Mouse (Mus musculus): ENCODE measurements at regions not wholly inside any gene's neighbourhood (a gene's known extent, or its start where the extent isn't known, plus 50 kb on each side); places are given as distances from the start of the nearest gene placed in this dataset.
"Not testable (repeated sequence)": the region's sequence is repeated elsewhere in the genome, so short reads cannot be mapped to it uniquely, and the experiment has no call there.

DNA sequence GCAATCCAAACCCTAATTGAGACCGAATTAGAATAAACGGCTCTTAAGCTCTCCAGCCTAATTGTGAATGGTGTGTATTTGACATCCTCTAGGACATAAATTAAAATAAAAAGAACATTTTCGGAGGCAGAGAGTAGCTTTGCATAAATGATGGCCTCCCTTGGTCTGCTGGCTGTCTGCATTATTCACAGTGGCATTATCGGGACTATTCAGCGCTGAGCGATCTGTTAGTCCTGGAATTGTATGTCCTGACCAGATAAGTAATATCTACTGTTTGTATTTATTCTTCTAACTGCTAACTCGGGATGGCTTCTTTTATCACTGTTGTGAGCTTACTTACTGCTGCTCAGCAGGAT is 299.6 kb downstream of the Chl1 start:
- no peak for DNase-seq

- peak in 1 of 2 experiments; percentile 2 for DNase-seq
These were observed 300.1 kb downstream of the Chl1 start for GRCm38 (mm10) chr6:103810342-103811001.

- not testable (repeated sequence) for DNase-seq
These were observed 306.0 kb downstream of the Chl1 start for GRCm38 (mm10) chr6:103816396-103816795.

DNA sequence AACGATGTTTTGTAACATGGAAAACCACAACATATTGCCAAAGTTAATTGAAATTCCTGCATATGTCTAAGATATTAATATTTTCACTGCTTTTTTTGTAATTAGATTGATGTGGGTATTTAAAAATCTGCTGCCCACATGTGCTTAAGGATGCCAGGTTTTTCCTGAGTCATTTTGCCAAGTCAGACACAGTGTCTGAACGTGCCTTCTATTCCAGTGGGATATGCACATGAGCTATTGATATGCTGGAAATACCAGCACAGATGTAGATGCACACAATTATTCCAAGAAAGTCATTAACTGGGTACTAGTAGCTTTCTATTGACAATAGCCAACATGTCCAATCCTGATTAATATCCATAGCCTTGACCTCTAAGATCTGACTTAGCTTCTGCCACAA is 315.7 kb downstream of the Chl1 start:
- no peak for DNase-seq

DNA sequence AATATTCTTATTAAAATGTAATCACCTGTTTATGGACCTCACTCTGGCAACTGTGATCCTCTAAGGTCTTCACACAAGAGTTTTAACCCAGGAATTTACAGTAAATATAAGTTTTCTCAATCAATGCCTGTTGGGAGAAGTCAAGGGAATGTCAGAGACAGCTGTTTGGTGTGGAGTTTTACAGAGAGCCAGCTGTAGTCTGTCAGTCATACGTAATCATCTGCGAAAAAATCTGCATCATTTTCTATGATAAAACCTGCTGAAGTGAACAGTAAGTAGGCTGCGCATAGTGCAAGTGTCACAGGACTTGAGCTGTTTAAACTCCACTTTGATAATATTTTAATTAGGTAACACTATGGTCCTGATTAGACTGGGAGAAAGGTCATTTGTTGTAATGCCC is 317.2 kb downstream of the Chl1 start:
- DNase-seq = no peak

- no peak for DNase-seq
These were observed 318.5 kb downstream of the Chl1 start for GRCm38 (mm10) chr6:103828866-103829265.

- no peak for DNase-seq
These were observed 321.9 kb downstream of the Chl1 start for GRCm38 (mm10) chr6:103832301-103832700.

DNA sequence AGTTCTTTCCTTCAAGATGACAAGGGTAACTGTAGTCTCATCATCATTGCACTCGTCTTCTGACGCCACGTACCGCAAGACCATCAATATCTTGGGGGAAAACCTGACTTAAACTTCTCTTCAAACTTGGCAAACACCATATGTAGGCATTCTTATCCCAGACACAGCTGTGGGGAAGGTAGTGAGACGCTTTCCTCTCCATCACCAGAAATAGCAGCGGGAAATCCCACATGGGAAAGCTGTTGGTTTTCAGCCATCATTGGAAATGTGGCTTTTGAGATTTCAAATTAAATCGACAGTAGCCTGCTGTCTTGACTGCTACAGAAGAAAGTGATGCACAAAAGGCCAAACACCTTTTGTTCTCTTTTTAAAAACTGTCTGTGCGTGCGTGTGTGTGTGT is 322.4 kb downstream of the Chl1 start:
- no peak for DNase-seq

GRCm38 (mm10) chr6:103833501-103834132 is 323.2 kb downstream of the Chl1 start:
- DNase-seq = peak; percentile 28 to 52

DNA sequence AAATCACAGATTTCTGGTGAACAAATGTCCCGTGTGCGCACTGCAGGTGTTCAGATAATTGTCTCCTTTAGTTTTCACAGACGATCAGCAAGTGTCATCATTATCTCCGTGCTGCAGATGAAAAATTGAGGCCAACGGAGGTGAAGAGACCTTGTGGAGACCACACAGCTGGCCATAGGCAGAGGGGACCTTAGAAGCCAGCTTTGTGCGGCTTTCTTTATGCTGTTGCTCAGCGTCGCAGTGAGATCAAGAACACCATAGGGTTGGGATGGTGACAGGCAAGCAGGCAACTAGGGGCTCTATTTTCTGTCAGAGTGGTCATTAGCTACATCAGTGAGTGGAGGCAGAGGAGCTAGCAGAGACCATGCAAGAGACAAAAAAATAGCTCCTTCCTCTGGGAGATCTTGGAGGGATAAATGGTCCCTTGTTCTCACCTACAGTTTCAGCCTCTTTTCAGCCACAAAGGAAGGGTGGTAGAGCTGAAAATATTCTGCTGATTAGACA is 324.4 kb downstream of the Chl1 start:
- no peak for DNase-seq

GRCm38 (mm10) chr6:103859787-103860186 is 349.4 kb downstream of the Chl1 start:
- DNase-seq = no peak

DNA sequence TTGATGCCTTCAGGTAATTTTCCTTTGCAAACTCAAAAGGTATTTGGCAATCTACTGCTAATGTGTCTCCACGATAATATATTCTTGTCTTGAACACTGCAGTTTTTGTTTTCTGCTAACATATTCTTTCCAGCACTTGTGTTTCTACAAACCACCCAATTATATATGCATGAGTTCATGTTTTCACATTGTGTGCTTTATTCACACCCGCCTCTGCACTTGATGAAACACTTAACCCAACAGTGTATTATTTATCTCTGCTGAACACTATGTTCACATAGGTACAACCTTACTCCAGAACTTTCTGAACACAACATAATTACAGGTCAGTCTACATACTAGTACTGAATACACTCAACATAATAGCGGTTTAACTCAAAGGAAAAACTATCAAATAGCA is 383.1 kb downstream of the Chl1 start:
- DNase-seq = no peak

DNA sequence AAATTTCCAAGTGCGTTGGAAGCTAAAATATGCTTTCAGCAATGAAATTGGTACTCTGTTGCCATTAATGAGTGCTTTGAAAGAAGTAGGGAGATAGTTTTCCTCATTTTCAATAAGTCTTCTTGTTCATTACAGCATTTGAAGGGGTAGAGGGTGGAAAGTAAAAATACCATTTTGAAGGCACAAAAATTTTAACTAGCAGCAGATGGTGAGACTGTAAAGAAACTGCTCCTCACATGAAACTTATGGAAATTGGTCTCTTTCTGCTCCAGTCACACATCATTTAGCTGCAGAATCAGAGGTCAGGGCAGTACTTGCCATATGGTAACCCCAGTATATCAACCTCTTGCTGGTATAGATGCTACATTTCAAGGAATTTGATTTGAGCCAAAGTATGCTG is 414.1 kb downstream of the Chl1 start:
- no peak for DNase-seq

- DNase-seq = no peak
These were observed 416.7 kb downstream of the Chl1 start for GRCm38 (mm10) chr6:103927094-103927493.

DNA sequence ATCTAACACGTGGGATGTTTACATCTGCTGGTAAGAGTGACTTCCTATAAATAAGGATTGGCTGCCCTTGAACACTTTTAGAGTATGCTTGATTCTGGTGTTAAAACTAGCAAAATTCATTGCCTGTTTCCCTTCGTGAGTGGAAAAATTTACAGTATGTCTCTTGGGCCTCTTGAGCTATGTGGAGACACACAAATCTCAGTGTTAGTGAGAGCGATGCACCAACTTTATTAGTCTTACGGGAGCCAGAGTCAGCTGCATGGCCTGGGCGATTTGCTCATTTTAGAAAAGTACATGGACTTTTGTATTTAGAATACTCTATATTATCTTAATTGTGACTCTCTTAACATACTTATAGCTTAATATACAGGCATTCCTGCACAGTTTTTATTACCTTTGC is 430.0 kb downstream of the Chl1 start:
- DNase-seq = no peak

DNA sequence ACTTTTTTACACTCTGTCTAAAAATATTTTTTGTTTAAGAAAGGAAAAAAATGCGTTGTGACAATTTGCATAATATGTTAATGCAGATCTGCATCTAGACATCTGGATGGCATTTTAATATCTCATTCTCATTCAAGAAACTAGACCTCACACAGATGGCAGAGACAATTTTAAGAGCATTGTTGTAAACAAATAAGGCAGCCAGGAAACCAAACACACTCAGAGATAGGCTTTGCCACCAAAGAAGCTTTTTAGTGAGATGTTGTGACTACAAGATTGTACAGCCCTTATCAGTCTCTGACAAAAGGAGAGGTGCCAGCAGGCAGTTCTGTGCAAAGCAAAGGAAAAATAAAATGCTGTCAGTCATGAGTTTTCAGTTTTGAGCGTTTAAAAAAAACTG is 434.0 kb downstream of the Chl1 start:
- DNase-seq = no peak

DNA sequence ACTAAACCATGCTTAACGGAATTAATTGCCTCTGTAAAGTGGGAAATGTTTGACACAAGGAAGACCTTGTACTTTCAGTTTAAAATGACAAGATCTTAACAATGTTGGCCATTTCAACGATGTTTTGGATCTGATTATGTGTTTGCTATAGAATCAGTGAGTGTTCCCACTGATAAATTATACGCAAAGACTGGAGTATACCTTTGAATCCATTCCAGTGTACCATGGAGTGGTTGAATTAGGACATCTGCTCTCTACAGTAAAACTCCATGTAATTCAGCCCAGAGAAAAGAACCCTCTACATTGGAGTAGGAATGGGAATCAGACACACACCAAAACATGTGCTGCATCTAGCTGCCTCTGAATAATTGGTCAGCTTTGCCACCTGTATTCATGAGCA is 437.1 kb downstream of the Chl1 start:
- DNase-seq = no peak

- no peak for DNase-seq
These were observed 442.9 kb downstream of the Chl1 start for GRCm38 (mm10) chr6:103953134-103953771.

- peak; percentile 2 to 6 for DNase-seq
These were observed 448.6 kb downstream of the Chl1 start for GRCm38 (mm10) chr6:103959002-103959401.

GRCm38 (mm10) chr6:103967811-103968420 is 457.5 kb downstream of the Chl1 start:
- no peak for DNase-seq

DNA sequence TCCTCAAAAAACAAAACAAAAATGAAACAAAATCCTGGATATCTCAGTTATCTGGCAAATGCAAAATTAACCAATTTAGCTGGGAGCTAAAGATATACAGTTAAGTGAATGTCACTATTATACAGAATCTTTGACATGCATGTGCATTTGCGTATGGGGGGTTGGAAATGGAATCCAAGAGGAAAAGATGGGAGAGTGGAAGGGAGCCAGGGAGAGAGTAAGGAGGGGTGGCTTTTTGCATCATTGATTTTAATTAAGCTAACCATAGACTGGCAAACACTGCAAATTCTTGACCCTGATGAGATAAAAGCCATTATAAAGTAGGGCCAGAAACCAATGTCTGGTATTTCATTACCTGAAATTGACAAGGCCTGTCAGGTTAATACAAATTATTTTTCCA is 488.8 kb downstream of the Chl1 start:
- no peak for DNase-seq

- peak; percentile 67 to 74 for DNase-seq
These were observed 464.0 kb upstream of the Cntn6 start for GRCm38 (mm10) chr6:104028439-104029091.

GRCm38 (mm10) chr6:104038853-104039252 is 453.7 kb upstream of the Cntn6 start:
- no peak for DNase-seq

Measured in layer of hippocampus, postnatal 36 days (tissue).